Mouse (Mus musculus) hindbrain, postnatal 0 days (tissue): ENCODE measurements around the gene Rps29. TPM values are rescaled to one million over a fixed set of nuclear protein-coding genes. Genes with fewer than 3 reads are reported as not detected.
A peak's percentile ranks its signal among the peaks of the same experiment; 100 is the strongest.
"Not testable (repeated sequence)": the region's sequence is repeated elsewhere in the genome, so short reads cannot be mapped to it uniquely, and the experiment has no call there.

ENCODE experiments used
- ATAC-seq: fragments of 200-750 bp; cut with Nextera tagmentation; 2 replicates; pipeline ENCODE4 v1.8.0; 2017; ENCODE audit warnings: mild to moderate bottlenecking, moderate TSS enrichment, moderate library complexity
- DNase-seq: peaks from one replicate; pipeline ENCODE4 v3.0.0-alpha.2; 2015; ENCODE audit warnings: low spot score
- H3K27ac ChIP-seq: fragments of 300-500 bp; sonication (generic); 2 replicates; pipeline ENCODE4 v1.5.1; 2014; ENCODE audit warnings: mild to moderate bottlenecking
- H3K27me3 ChIP-seq: fragments of 300-500 bp; sonication (generic); 2 replicates; pipeline ENCODE4 v1.6.1; 2014; ENCODE audit warnings: low read length, mixed read lengths; ENCODE audit not compliant: insufficient read depth
- H3K36me3 ChIP-seq: fragments of 300-500 bp; sonication (generic); 2 replicates; pipeline ENCODE4 v1.6.1; 2014; ENCODE audit warnings: low read length, mixed read lengths; ENCODE audit not compliant: insufficient read depth
- H3K4me1 ChIP-seq: fragments of 300-500 bp; sonication (generic); 2 replicates; pipeline ENCODE4 v1.6.1; 2014; ENCODE audit warnings: antibody characterized with exemption, low read length, mixed read lengths; ENCODE audit not compliant: insufficient read depth
- H3K4me2 ChIP-seq: fragments of 300-500 bp; sonication (generic); 2 replicates; pipeline ENCODE4 v1.6.1; 2014; ENCODE audit warnings: low read depth, mild to moderate bottlenecking, low read length, moderate library complexity, mixed read lengths
- H3K4me3 ChIP-seq: fragments of 300-500 bp; sonication (generic); 2 replicates; pipeline ENCODE4 v1.5.1; 2014; ENCODE audit warnings: low read length
- H3K9ac ChIP-seq: fragments of 300-500 bp; sonication (generic); replicated peaks from 2 replicates; pipeline ENCODE4 v1.6.1; 2014; ENCODE audit warnings: mild to moderate bottlenecking, low read length, moderate library complexity, mixed read lengths
- H3K9me3 ChIP-seq: fragments of 300-500 bp; sonication (generic); 2 replicates; pipeline ENCODE4 v1.6.1; 2016; ENCODE audit warnings: low read length, mixed read lengths
- CTCF ChIP-seq: IDR thresholded peaks from 2 replicates; pipeline ENCODE4 v1.5.1; 2016; ENCODE audit warnings: antibody characterized with exemption, control low read depth, low read depth
- WGBS: fragments of 180-500 bp; shearing (Covaris S2); extraction: QIAGEN DNeasy Blood & Tissue Kit; methylation state at CpG from one replicate; pipeline ENCODE4 v1.1.7; 2014; 5-methylcytosine and 5-hydroxymethylcytosine counted together
- polyA plus RNA-seq: library from polyadenylated mRNA; unstranded; fragments of >200 nt; fragmentation: Nextera tagmentation; extraction: Ambion mirVana; gene quantifications from 2 replicates; pipeline ENCODE4 v1.2.1, GENCODE M21; 2015
- total RNA-seq: library from RNA; depleted of rRNA; stranded (reverse); fragments of >200 nt; gene quantifications from 2 replicates; pipeline ENCODE4 v1.2.3, GENCODE M21; 2014

Rps29 gene
- total and polyA plus RNA-seq, 2 experiments from 2014 or later = 153 to 1,492 TPM

DNA sequence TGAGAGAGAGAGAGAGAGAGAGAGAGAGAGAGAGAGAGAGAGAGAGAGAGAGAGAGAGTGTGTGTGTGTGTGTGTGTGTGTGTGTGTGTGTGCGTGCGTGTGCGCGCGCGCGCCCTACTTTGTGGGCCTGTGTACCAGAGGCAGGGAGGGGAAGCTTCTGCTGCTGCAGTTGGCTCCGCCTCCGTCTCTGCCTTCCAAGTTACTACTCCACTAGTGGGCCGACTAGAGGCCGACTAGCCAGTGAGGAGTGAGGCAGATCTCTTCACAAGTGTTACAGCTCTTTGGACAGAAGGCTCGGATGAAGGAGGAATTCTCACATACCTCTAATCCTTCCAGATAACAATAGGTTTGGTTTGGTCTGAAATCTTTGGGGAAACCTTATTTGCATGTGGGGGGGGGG, 20.4 kb upstream of the Rps29 start:
- no peak for DNase-seq
- H3K36me3 ChIP-seq = no peaks in the 10 kb centered on the region
- no peak for TF ChIP-seq CTCF
- H3K27me3 ChIP-seq = no peaks in the 10 kb centered on the region
- H3K4me2 ChIP-seq = no peak overlapping the region
- WGBS = 64% methylated on average over 12 of the region's 12 CpGs
- no peaks in the 10 kb centered on the region for H3K9me3 ChIP-seq
- H3K4me1 ChIP-seq = no peaks in the 10 kb centered on the region
- no peak overlapping the region for H3K9ac ChIP-seq
- no peak overlapping the region for H3K27ac ChIP-seq
- no peak overlapping the region for H3K4me3 ChIP-seq
- no peak for ATAC-seq

DNA sequence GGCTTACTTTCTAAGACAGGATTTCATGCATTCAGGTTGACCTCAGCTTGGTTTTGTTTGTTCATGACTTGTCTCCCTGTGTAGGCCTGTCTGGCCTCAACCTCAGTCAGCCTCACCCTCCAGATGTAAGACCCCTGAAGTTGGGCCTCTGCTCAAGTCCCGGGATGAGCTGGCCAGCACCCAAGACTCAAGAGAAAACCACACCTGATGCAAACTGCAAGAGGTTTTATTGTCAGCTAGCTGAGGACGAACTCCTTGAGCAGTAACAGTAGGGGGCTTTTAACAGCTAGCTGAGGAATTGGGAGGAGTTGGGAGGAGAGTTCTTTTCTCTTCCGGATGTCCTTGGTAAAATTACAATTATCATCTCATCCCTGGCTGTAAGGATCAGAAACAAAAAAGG, 18.5 kb upstream of the Rps29 start:
- Histone ChIP-seq H3K27ac (no peak overlapping the region), H3K9ac (no peak overlapping the region), H3K27me3 (no peaks in the 10 kb centered on the region), H3K4me3 (no peak overlapping the region), H3K4me2 (no peak overlapping the region), H3K9me3 (no peaks in the 10 kb centered on the region), H3K36me3 (no peaks in the 10 kb centered on the region), H3K4me1 (no peaks in the 10 kb centered on the region)
- DNase-seq = no peak
- WGBS = 80% methylated on average over 3 of the region's 3 CpGs
- no peak for ATAC-seq
- no peak for TF ChIP-seq CTCF

- Histone ChIP-seq H3K4me1 (no peaks in the 10 kb centered on the region), H3K9ac (no peak overlapping the region), H3K36me3 (no peaks in the 10 kb centered on the region), H3K9me3 (no peaks in the 10 kb centered on the region), H3K27ac (no peak overlapping the region), H3K4me3 (no peak overlapping the region), H3K4me2 (no peak overlapping the region), H3K27me3 (no peaks in the 10 kb centered on the region)
- DNase-seq = no peak
- no peak for ATAC-seq
- TF ChIP-seq CTCF = no peak
- WGBS = 90% methylated on average over 3 of the region's 3 CpGs
Measured at GRCm38 (mm10) chr12:69175975-69176374, 17.0 kb upstream of the Rps29 start.

DNA sequence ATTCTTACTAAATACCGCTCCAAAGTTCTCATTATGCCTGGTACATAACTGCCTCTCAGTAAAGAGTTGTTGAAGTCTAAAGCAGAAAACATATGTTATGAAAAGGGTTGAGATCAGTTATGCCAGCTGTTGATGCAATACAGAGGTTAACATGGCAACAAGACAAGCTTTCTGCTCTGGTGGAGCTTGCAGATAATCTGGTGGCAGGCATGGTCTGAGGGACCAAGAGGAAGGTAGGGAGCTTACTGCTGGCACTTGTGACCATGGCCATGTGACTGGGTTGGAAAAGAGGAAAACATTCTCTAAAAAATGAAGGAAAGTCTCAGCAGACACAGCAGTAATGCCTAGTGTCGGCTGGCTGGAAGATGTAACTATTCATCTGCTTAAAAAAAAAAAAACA, 12.3 kb upstream of the Rps29 start:
- no peaks in the 10 kb centered on the region for H3K27me3 ChIP-seq
- no peak for TF ChIP-seq CTCF
- no peaks in the 10 kb centered on the region for H3K36me3 ChIP-seq
- no peak for DNase-seq
- 86% methylated on average over 2 of the region's 2 CpGs for WGBS
- no peak for ATAC-seq
- H3K4me3 ChIP-seq = no peak overlapping the region
- no peak overlapping the region for H3K9ac ChIP-seq
- H3K4me2 ChIP-seq = no peak overlapping the region
- H3K4me1 ChIP-seq = peaks cover 8% of the 10 kb centered on the region; the same call in 1 of the 2 replicates
- H3K27ac ChIP-seq = no peak overlapping the region
- no peaks in the 10 kb centered on the region for H3K9me3 ChIP-seq

GRCm38 (mm10) chr12:69168461-69169106, 9.6 kb upstream of the Rps29 start, which contains the start of gene Lrr1:
Gene Lrr1, plus strand, starts transcription at chr12:69168814.
- under 1% methylated on average over 40 of the region's 40 CpGs for whole genome bisulfite sequencing

GRCm38 (mm10) chr12:69167656-69168460, 8.9 kb upstream of the Rps29 start:
- H3K4me3 ChIP-seq = peak overlapping the region; percentile 72
- no peaks in the 10 kb centered on the region for H3K9me3 ChIP-seq
- no peaks in the 10 kb centered on the region for H3K36me3 ChIP-seq
- no peak for TF ChIP-seq CTCF
- H3K27ac ChIP-seq = peak overlapping the region; percentile 65
- peak overlapping the region; percentile 64 for H3K9ac ChIP-seq
- H3K4me2 ChIP-seq = peak overlapping the region; percentile 99
- ATAC-seq = peak; percentile 71
- H3K4me1 ChIP-seq = peaks cover 8% of the 10 kb centered on the region; the same call in 1 of the 2 replicates
- H3K27me3 ChIP-seq = no peaks in the 10 kb centered on the region
- no peak for DNase-seq
- 9% methylated on average over 18 of the region's 18 CpGs for WGBS

More at GRCm38 (mm10) chr12:69168461-69169106, 9.6 kb upstream of the Rps29 start, which contains the start of gene Lrr1:
- peak within 1 kb of the TSS; percentile 72 for H3K4me3 ChIP-seq
- H3K36me3 ChIP-seq = no peaks in the 10 kb centered on the region
- peak within 1 kb of the TSS; percentile 64 for H3K9ac ChIP-seq
- ATAC-seq = peak; percentile 95
- H3K27ac ChIP-seq = peak within 1 kb of the TSS; percentile 65
- no peak for TF ChIP-seq CTCF
- DNase-seq = peak; percentile 89
- H3K4me1 ChIP-seq = peaks cover 8% of the 10 kb centered on the region; the same call in 1 of the 2 replicates
- H3K27me3 ChIP-seq = no peaks in the 10 kb centered on the region
- H3K4me2 ChIP-seq = peak within 1 kb of the TSS; percentile 99
- H3K9me3 ChIP-seq = no peaks in the 10 kb centered on the region

DNA sequence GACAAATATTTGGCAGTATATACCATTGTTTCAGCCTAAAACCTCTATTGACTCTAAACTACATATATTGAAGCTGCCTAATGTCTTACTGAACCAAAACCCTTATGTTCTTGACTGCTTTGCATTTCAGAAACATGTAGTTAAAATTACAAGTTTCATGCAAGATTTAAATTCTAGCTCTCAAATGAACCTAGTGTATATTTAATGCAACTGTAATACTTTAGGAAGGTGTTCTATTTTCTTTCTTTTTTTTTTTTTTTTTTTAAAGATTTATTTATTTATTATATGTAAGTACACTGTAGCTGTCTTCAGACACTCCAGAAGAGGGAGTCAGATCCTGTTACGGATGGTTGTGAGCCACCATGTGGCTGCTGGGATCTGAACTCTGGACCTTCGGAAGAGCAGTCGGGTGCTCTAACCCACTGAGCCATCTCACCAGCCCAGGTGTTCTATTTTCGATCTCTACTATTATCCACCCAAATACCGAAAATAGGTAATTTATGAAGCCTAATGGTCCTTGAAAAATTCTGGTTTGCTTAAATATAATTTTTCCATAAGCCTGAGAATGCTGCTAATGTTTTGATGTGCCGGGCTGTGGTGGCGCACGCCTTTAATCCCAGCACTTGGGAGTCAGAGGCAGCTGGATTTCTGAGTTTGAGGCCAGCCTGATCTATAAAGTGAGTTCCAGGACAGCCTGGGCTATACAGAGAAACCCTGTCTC, 8.0 kb upstream of the Rps29 start:
- not testable (repeated sequence) for ATAC-seq, H3K9me3 ChIP-seq, H3K4me1 ChIP-seq, H3K27ac ChIP-seq, H3K4me3 ChIP-seq, H3K4me2 ChIP-seq, H3K27me3 ChIP-seq, DNase-seq, H3K36me3 ChIP-seq, H3K9ac ChIP-seq
- WGBS = 74% methylated on average over 8 of the region's 8 CpGs
